36 mouse cellular contexts compared by ENCODE assay signal in genomic region chr8:43320771-43321170, GRCm38 (mm10). TPM values are rescaled to one million over a fixed set of nuclear protein-coding genes. Genes with fewer than 3 reads are reported as not detected.
DNase-seq lines count a peak whose midpoint lies in the region; ATAC-seq and TF ChIP-seq lines count a peak whose summit lies in the region.
"Had no signal": no experiment of that assay in that cellular context is flagged by ENCODE, and none has a peak within 500 bp of the region (broad histone marks: within the 10 kb centered on the region; RNA-seq: fewer than 3 reads in every experiment).

No protein-coding gene starts in this region.

- H3K36me3 ChIP-seq in ES-E14 (ENCODE audit: control insufficient read depth, insufficient read depth, low read length, poor library complexity, severe bottlenecking) = no peaks in the 10 kb centered on the region
- H3K36me3 ChIP-seq: embryonic facial prominence, embryonic 10.5 days; embryonic facial prominence, embryonic 13.5 days; forebrain, embryonic 10.5 days; heart, embryonic 12.5 days; heart, embryonic 15.5 days; hindbrain, embryonic 10.5 days; hindbrain, embryonic 13.5 days; intestine, embryonic 15.5 days had no signal

- DNase-seq in heart, adult 11 months = peak; percentile 36
- no peak for DNase-seq in heart, adult 9 months (ENCODE audit: low spot score in 2 of 2)
- peak; percentile 22 for DNase-seq in lung, postnatal 36 days
- DNase-seq in lung, postnatal 4 days = no peak
- peak; percentile 94 for DNase-seq in ES-E14 (ENCODE audit: low read depth, low spot score)
- no peak for DNase-seq in adrenal gland, postnatal 10 days
- DNase-seq: adrenal gland, adult 2 months; adrenal gland, postnatal 25 days; B cell, adult 2 months; cerebellum, adult 11-12 months; cerebellum, adult 8-10 months; cerebellum, postnatal 10 days; cerebellum, postnatal 36 days; embryo, embryonic 11 days; gastrocnemius, postnatal 10 days; gastrocnemius, postnatal 36 days; heart, postnatal 10 days; heart, postnatal 36 days; kidney, adult 11 months had no signal

- no peaks in the 10 kb centered on the region for H3K9me3 ChIP-seq in ES-E14 (ENCODE audit: control insufficient read depth, insufficient read depth, low read depth, low read length)
- H3K9me3 ChIP-seq: embryonic facial prominence, embryonic 10.5 days; heart, embryonic 12.5 days; heart, embryonic 15.5 days; hindbrain, embryonic 10.5 days; hindbrain, embryonic 13.5 days; intestine, embryonic 15.5 days had no signal

- ATAC-seq in erythroid progenitor cell, adult 5-6 weeks (replicated peaks; ENCODE audit: low FRiP score, poor library complexity, severe bottlenecking) = no peak
- ATAC-seq: forebrain, embryonic 14.5 days; hindbrain, embryonic 16.5 days; intestine, embryonic 15.5 days had no signal

- H3K4me1 ChIP-seq in ES-E14 (ENCODE audit: control insufficient read depth in 2 of 2, insufficient read depth in 2 of 2, low read length in 2 of 2, poor library complexity in 1 of 2) = peaks cover 3 to 16% of the 10 kb centered on the region in 2 experiments; a peak in 3 of 4 replicates
- H3K4me1 ChIP-seq: embryonic facial prominence, embryonic 10.5 days; embryonic facial prominence, embryonic 13.5 days; forebrain, embryonic 10.5 days; heart, embryonic 12.5 days; heart, embryonic 15.5 days; hindbrain, embryonic 10.5 days; hindbrain, embryonic 13.5 days; intestine, embryonic 15.5 days had no signal

- no peak overlapping the region for H3K9ac ChIP-seq in ES-E14 (ENCODE audit: insufficient read depth, low read depth, low read length, poor library complexity, severe bottlenecking)
- H3K9ac ChIP-seq: embryonic facial prominence, embryonic 13.5 days; heart, embryonic 12.5 days; heart, embryonic 15.5 days; hindbrain, embryonic 13.5 days; intestine, embryonic 15.5 days had no signal

- in situ Hi-C loops in ES-E14 (cut with MboI; ENCODE audit: low sequenced_read_pairs in 2 of 2, unreplicated experiment in 2 of 2) = no loop called here

- no peak overlapping the region for H3K4me3 ChIP-seq in ES-E14 (ENCODE audit: insufficient read depth in 1 of 2, low read depth in 1 of 2, low read length in 2 of 2, poor library complexity in 1 of 2, severe bottlenecking in 1 of 2)
- H3K4me3 ChIP-seq: embryonic facial prominence, embryonic 10.5 days; embryonic facial prominence, embryonic 13.5 days; erythroblast, embryonic 14.5 days; forebrain, embryonic 10.5 days; heart, embryonic 12.5 days; heart, embryonic 15.5 days; hindbrain, embryonic 10.5 days; hindbrain, embryonic 13.5 days; intestine, embryonic 15.5 days had no signal

- peak overlapping the region; percentile 94; the same call in 1 of the 2 replicates for H3K27ac ChIP-seq in ES-E14 (ENCODE audit: insufficient read depth, low read depth, low read length, poor library complexity, severe bottlenecking)
- H3K27ac ChIP-seq: embryonic facial prominence, embryonic 10.5 days; embryonic facial prominence, embryonic 13.5 days; forebrain, embryonic 10.5 days; heart, embryonic 15.5 days; hindbrain, embryonic 10.5 days; hindbrain, embryonic 13.5 days; intestine, embryonic 15.5 days had no signal

TF ChIP-seq in ES-E14, 5 proteins besides CTCF, POLR2A, EP300 and RAD21:
- TF ChIP-seq CHD2 (IDR thresholded peaks at IDR 0.05; ENCODE audit: low read depth, low read length) (peak; percentile 75; the same call in 1 of the 2 replicates), ZC3H11A (IDR thresholded peaks at IDR 0.05; ENCODE audit: borderline replicate concordance, low read depth, low read length) (no peak)

RNA-seq across cellular contexts. Expression of gene Zfp42, which starts 14.0 kb away (rescaled TPM):
- 412 and 503 TPM in 2 replicates for total RNA-seq in ES-E14 (2012; rRNA removed)
- total RNA-seq in erythroid progenitor cell, adult 5-6 weeks (2015; ENCODE audit: low replicate concordance) = not detected in 2 replicates
- not detected in 2 replicates for total RNA-seq in erythroid progenitor cell, adult 5-6 weeks (2017; ENCODE audit: low replicate concordance)
- total RNA-seq in adrenal gland, postnatal 10 days (2021) = not detected
- total RNA-seq: adrenal gland, adult 2 months; adrenal gland, postnatal 25 days; CH12.LX; gastrocnemius, adult 18-20 months; gastrocnemius, postnatal 10 days; gastrocnemius, postnatal 36 days; granulocyte monocyte progenitor cell, adult 5-6 weeks; heart, adult 8-10 months; heart, postnatal 10 days; heart, postnatal 36 days; MEL had no signal

Comparison
In these comparisons a context has a peak if more than half of its experiments do, and no peak if none do; other contexts are left out.
1. DNase-seq: peak in heart, adult 11 months (single experiment), lung, postnatal 36 days (single experiment) and ES-E14 (single experiment); none in heart, adult 9 months (0 of 2), lung, postnatal 4 days (0 of 2) and adrenal gland, postnatal 10 days (single experiment).
2. RNA of gene Zfp42, which starts 14.0 kb away (total RNA-seq): 412 to 503 TPM in ES-E14; not detected in erythroid progenitor cell, adult 5-6 weeks and not detected in adrenal gland, postnatal 10 days; every median in the first group is over 100 times any median in the second.